Mouse (Mus musculus) bone marrow, adult 2 months (tissue): Measurements from ENCODE around the gene Slit2. TPM values are rescaled to one million over a fixed set of nuclear protein-coding genes. Genes with fewer than 3 reads are reported as not detected.

Experiments used
- H3K27ac ChIP-seq: fragments of 200-500 bp; 2 replicates; pipeline ENCODE4 v1.5.1; 2012; ENCODE audit warnings: low read depth, mild to moderate bottlenecking, control low read depth, inconsistent platforms, low read length; ENCODE audit not compliant: control insufficient read depth, poor library complexity, insufficient read depth
- H3K4me1 ChIP-seq: fragments of 200-500 bp; 2 replicates; pipeline ENCODE4 v1.6.1; 2011; ENCODE audit warnings: low read length; ENCODE audit not compliant: control insufficient read depth, insufficient read depth
- H3K4me3 ChIP-seq: fragments of 200-500 bp; replicated peaks from 2 replicates; pipeline ENCODE3; 2011; ENCODE audit warnings: mild to moderate bottlenecking, low read depth, low read length, control low read depth; ENCODE audit not compliant: control insufficient read depth
- CTCF ChIP-seq: fragments of 200-500 bp; IDR thresholded peaks from 2 replicates; pipeline ENCODE4 v1.5.1; 2011; ENCODE audit warnings: low read length, control low read depth; ENCODE audit not compliant: control insufficient read depth, insufficient read depth
- POLR2A ChIP-seq: fragments of 200-500 bp; IDR thresholded peaks from 2 replicates; pipeline ENCODE4 v1.6.1; 2011; ENCODE audit warnings: low read depth, mild to moderate bottlenecking, control low read depth, low read length, borderline replicate concordance; ENCODE audit not compliant: control insufficient read depth
- WGBS: fragments of 180-500 bp; shearing (Covaris S2); methylation state at CpG from one replicate; pipeline ENCODE4 v1.1.7; 2018; 5-methylcytosine and 5-hydroxymethylcytosine counted together
- polyA plus RNA-seq: library from polyadenylated mRNA; stranded (reverse); fragments of >200 nt; gene quantifications from 2 replicates; pipeline ENCODE4 v1.2.4, GENCODE M21; 2011; ENCODE audit warnings: low replicate concordance; ENCODE audit not compliant: missing spikeins, insufficient read depth, insufficient read length

The Slit2 gene
- polyA plus RNA-seq, 1 experiment, result 9.9 TPM

DNA sequence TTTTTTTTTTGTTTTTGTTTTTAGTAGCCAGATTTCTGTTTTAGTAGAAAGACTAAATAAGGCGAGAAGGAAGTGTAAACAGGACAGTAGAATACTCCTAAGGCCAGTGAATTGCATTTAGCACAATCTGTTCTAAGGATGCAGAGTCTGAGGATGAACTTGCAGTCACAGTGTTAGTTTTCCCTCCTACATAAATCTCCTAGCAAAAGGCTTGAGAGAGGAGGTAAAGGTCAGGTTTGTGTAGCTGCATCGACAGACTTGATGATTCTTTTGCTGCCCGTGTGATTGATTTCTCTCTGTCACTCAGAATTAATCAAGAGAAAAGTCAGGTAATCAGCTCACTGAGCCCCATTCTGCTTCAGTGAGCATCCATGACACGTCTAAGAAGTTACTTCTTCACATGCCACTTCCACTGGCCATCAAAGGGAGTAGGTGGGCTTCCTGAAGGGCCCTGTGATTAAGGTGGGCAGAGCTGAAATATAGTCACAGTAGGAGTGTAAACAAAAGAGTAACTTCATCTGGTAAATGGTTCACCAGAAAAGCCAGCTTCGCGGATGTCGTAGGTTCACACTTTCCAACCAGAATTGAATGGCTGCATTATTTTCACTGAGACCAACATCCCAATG is 358.0 kb downstream of the Slit2 start:
- no peak overlapping the region for H3K4me3 ChIP-seq
- WGBS, result 81% methylated on average over 7 of the region's 7 CpGs
- H3K27ac ChIP-seq, result no peak overlapping the region
- H3K4me1 ChIP-seq, result no peaks in the 10 kb centered on the region
- TF ChIP-seq POLR2A (no peak), CTCF (no peak)

- 31% methylated on average over 5 of the region's 5 CpGs for WGBS
- Histone ChIP-seq H3K4me1 (no peaks in the 10 kb centered on the region), H3K4me3 (no peak overlapping the region), H3K27ac (no peak overlapping the region)
- TF ChIP-seq CTCF, result no peak
- TF ChIP-seq POLR2A, result no peak
Measured at GRCm38 (mm10) chr5:48345095-48345982, 362.4 kb downstream of the Slit2 start.

DNA sequence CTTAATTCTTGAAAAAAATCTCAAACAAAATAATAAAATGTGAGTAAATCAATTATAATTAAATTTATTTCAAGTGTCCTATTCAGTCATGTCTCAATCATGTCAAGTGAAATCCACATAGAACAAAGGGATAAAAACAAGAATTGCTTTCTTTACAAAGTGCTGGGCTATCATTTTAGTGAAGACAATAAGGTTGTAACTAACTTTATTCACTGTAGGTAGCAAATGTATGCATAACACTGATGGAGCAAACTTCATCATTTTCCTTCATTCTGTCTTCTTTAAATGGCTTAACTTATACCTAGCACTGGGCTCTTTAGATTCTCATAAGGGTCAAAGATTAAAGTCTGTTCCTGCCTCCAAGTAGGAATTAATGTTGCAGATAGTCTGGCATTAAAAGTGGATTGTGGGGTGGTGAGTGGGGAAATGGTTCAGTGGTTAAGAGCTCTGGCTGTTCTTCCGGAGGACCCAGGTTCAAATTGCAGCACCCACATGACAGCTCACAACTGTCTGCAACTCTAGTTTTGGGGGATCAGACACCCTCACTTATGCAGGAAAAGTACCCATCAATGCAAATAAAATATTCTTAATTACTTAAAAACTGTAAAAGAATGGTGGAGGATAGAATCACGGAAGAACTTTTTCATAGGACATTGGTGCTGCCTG is 363.2 kb downstream of the Slit2 start:
- TF ChIP-seq POLR2A, result no peak
- TF ChIP-seq CTCF, result no peak
- Histone ChIP-seq H3K4me1 (no peaks in the 10 kb centered on the region), H3K27ac (no peak overlapping the region), H3K4me3 (no peak overlapping the region)
- 86% methylated on average over 2 of the region's 2 CpGs for WGBS

GRCm38 (mm10) chr5:48349309-48349708 is 366.4 kb downstream of the Slit2 start:
- WGBS, result 0% methylated on average over 1 of the region's 1 CpGs
- TF ChIP-seq CTCF, result no peak
- no peak for TF ChIP-seq POLR2A
- Histone ChIP-seq H3K27ac (no peak overlapping the region), H3K4me1 (no peaks in the 10 kb centered on the region), H3K4me3 (no peak overlapping the region)
